Mouse (Mus musculus) spleen, postnatal 4 days (tissue): Measurements from ENCODE around the gene Hoxb9.

Source experiments
- DNase-seq, 2 experiments: peaks; one replicate each; pipeline ENCODE4 v3.0.0; 2022; ENCODE audit warnings: low spot score in 2 of 2

Gene Hoxb9

DNA sequence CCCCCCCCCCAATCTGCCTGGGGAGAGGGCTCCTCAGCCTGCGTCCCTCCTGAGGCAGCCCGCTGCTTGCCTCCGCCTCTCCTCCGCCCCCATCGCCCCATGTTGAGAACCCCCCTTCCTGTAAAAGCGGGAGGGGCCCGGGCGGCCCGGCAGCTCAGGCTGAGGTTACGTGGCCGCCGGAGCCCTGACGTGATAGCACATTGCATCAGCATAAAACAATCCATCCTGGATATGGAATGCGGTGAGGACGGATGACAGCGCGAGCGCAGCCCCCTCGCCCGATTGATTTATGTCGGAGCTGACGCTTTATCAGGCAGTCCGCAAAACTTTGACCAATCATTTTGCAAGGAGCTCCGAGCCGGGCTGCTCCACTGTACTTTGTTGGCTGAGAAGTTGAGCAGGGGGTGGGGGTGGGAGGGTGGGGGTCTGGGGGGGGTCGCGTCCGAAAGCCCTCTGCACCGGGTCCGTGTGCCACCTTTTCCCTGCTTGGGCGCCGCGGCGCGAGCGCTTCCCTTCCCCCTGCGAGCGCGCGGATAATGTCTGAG lies at the start of gene Hoxb9:
Gene Hoxb9 (plus strand): TSS at position 462 of the 545 bp plus-strand sequence.
- DNase-seq: no peak

- no peak for DNase-seq
These were observed 47.4 kb upstream of the Hoxb9 start for GRCm38 (mm10) chr11:96223813-96224212.

- DNase-seq: no peak
These were observed 43.6 kb upstream of the Hoxb9 start for GRCm38 (mm10) chr11:96227676-96228075.

DNA sequence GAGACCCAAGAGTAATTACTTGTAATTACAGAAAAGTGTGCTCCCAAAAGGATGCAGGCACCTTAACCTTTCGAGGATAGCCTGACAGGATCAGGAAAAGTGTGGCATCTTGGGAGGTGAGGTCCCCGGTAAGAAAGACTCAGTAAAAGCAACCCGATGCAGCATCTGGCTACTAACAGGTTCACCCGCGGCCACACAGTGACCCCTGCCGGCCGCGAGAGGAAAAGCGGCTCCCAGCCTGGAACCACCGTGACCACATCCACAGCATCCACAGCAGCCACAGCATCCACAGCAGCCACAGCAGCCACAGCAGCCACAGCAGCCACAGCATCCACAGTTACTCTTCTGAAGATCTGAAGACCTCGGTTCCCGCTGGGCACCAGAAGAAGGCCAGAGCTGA lies 36.4 kb upstream of the Hoxb9 start:
- DNase-seq: peak; percentile 33 to 76

DNA sequence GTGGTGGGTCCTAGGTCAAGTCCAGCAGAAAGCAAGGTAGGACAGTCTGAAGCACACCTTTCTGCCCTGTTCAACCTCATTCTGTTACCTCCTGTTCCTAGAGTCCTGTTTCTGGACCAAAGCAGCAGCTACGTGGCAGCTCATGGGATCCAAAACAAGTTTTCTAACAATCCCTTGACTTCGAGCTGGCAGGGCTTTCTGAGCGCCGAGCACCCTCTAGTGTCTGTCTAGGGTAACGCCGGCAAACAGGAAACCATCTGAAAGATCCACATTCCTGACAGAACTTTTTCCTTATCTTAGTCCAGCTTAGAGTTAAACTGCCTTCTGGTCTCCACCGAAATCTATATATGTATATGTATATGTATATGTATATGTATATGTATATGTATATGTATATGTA lies 31.0 kb upstream of the Hoxb9 start:
- DNase-seq: no peak

GRCm38 (mm10) chr11:96250901-96251300 lies 20.4 kb upstream of the Hoxb9 start:
- no peak for DNase-seq

GRCm38 (mm10) chr11:96251480-96252031 lies 19.7 kb upstream of the Hoxb9 start:
- no peak for DNase-seq

DNA sequence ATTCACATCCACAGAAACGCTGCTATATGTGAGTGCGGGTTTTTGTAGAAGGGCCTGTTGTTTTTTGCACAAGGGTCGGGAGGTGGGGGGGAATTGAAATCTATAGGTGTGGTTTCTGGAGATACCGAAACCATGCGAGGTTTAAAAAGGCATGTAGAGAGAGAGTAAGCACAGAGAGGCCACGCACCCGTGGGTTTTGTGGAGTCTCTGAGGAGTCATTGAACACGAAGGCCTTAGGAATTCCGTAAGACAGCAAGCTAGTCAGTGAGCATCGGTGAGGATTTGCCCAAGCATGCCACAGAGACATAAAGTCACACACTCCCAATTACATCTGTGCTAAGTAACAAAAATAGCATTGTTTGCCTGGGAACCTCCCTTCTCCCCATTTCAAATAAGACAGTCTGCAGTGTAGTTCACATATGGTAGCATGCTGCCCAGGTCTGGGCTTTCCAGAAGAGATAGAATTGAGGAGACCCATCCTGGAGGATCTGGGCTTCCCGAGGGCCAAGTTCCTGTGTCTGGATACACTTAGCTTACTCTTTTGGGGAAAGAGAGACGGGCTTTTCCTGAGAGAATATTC lies 18.6 kb upstream of the Hoxb9 start:
- no peak for DNase-seq

DNA sequence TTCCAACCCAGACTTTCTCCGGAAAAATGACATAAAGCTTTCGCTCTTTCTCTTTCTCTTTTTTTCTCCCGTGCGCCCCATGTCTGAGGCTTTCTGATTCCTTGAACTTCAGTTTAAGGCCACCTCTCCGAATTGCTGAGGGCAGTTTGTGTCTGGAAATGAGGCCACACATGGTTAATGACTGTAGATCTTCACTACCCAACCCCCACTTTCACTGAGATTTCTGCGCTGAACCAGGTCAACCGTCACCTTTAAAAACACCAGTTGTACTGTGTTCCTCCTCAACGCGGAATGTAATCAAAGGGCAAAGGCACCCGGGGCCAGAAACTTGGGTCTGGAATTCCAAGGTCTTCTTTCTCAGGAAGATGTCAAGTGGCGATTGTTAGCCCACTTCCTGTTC lies 17.0 kb upstream of the Hoxb9 start:
- no peak for DNase-seq

DNA sequence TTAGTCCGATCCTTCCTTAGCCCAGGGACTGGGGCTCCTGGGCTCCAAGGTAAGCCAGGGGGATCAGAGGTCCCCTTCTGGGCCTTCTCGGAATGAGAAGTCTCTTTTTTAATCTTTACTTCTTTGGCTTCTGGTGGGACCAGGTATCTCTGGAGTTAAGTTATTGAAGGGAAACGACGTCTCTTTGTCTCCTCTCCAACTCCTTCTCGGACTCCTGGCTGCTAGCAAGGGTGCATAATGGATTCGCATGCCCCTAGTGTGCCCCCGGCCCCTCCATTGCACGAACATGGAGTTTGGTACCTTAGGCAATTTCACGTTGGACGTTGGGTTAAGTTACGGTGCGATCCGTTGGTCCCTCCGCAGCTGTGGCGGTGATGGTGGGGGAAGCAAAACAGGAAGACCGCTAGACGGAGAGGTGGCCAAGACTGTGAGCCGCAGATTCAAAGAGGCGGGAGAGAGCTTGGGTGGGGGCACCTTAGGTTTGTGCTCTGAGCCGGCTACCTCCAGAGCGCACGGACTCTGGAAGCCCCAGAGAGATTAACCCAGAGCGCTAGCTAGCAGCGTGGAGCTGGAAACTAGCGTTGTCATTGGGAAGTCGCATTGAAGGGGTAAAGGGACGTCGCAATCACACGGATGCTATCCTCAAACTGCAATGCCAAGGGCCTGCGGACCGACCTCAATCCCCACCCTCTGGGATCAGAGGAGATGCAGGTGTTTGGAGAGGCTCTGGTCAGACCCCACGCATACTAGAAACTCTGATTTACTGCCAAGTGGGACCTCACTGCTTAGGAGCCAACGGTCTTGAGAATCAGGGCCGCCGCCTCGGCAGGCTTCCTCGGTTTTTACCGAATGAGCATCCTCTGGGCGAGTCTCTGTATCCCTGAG lies 15.9 kb upstream of the Hoxb9 start:
- DNase-seq: no peak

DNA sequence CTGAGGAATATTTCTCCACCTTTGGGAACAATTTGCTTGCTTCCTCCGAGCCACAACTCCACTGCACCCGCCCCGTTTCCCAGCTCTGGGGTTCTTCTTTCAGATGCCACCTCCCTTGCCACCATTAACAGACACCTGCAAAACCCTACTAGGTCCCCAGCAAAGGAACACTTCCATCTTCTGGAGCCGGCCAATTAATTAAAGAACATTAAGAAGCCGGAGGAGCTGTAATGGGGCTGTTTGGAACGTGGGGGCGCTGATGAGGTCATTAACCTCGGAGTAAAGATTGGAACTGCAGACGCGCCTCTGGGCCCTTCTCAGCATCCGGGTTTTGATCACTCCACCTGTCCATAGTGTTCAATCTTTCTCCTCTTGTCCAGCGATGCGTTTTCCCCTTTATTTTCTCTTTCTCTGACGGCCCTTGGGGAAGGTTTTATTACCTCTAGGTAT lies 15.2 kb upstream of the Hoxb9 start:
- no peak for DNase-seq

DNA sequence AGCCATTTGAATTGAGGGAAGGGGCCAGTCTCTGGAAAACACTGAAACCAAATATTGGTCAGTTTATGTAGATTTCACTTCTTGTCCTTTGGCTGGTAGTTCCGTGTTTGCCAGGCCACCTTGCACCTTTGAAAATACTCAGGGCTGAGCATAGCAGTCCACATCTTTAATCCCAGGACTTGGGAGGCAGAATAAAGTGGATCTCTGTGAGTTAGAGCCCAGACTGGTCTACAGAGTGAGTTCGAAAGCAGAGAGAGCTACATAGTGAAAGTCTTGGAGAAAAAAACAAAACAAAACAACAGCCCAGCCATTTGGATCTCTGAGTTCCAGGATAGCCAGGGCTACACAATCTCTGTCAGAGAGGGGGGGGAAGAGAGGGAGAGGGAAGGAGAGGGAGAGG lies 14.1 kb upstream of the Hoxb9 start:
- no peak for DNase-seq

GRCm38 (mm10) chr11:96259038-96259437 lies 12.2 kb upstream of the Hoxb9 start:
- no peak for DNase-seq

DNA sequence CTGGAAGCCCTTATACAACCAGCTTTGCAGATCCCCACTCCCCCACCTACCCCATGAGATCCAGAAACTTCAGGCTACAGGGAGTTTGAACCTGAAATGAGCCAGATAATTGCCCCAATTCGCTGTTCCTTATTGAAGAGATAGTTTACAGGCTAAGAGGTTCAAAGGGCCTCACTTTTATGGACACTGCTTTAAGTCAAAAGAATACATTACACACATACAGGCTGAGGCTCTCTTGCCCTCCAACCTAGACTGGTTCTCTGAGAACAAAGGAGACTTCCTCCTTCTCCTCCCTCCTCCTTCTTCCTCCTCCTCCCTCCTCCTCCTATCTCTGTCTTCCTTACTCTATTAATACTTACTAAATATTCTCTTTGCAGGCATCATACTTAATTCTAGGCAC lies 11.7 kb upstream of the Hoxb9 start:
- DNase-seq: no peak

GRCm38 (mm10) chr11:96260310-96260970 lies 10.8 kb upstream of the Hoxb9 start:
- DNase-seq: no peak

DNA sequence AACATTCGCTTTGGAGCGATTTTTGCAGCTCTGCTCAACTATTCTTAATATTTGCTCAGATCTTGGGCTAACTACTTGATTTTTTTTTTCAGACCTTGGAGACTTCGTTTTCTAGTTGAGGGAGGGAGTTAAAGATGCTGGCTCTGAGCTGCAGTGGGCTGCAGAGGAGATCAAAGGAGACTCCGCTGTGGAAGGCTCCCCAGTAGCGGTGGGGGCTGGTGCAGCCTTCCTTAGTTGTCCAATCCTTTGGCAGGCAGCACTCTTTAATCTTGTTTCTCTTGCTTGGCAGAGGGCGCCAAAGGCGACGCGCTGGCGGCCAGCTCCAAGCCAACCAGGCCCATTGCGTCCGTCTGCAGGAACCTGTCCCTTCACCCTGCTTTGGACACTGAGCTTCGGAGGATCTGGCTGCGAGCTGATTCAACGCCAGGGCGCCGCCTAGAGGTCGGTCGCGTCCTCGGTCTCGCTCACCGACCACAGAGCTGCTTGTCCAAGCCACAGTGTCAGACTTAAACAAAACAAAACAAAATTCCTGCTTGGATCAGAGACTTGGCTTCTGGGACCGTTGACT lies 9.8 kb upstream of the Hoxb9 start:
- peak; percentile 42 to 80 for DNase-seq

DNA sequence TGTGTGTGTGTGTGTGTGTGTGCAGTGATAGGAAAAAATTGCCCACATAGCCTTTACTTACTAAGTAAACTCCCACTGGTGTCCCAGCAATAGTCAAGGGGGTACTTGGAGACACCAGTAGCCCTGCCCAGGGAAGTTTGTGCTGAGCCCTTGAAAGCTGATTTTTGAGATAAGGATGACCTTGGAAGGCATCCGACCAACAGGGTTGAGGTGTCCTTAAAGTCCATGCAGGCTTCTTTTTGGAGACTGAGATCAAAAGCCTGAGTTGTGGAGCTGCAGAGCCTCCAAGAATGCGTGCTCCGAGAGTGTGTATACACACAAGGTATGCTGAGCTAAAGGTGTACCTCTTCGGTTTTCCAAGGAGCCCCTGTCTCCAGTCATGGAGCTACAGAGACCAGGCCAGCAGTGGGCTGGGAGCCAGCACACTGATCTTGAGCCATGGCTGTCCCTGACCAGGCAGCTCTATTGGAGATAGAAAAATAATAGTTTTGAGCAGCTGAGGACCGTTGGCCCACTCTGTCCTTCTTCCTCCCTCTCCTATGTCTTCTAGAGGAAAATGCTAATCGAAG lies 8.9 kb upstream of the Hoxb9 start:
- DNase-seq: no peak

DNA sequence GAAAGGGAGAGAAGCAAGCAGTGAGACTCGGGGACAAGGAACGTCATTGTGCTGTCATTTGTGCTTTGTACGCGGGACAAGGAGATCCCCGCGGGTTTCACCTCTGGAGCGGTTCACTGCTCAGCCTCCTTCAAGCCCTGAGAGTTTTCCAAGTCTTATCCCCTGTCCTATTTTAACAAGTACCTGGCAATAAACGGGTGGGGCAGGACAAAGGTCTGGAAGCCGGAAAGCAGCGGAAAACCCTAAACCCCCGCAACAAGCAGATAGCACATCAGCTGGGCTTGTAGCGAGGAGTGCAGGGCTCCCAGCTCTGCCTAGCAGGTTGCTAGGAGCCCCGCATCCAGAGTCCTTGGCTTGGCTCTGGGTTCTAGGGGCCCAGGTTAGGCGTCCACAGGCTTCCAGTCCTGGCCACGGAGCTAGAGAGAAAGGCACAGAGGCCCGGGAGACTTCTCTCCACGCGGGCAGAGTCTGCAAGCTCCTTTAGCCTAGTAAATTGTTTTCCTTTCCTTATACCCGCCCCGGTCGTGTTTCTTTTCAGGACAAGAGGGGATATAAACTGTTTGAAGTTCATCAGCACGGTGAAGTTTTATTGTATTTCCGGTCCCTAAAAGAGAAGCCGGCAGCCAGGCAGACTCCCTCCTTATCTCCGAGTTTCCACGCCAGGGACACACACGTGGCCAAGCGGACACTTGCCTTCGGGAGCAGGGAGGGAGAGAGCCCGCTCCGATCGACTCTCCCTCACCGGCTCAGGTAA lies 7.4 kb upstream of the Hoxb9 start:
- DNase-seq: no peak

DNA sequence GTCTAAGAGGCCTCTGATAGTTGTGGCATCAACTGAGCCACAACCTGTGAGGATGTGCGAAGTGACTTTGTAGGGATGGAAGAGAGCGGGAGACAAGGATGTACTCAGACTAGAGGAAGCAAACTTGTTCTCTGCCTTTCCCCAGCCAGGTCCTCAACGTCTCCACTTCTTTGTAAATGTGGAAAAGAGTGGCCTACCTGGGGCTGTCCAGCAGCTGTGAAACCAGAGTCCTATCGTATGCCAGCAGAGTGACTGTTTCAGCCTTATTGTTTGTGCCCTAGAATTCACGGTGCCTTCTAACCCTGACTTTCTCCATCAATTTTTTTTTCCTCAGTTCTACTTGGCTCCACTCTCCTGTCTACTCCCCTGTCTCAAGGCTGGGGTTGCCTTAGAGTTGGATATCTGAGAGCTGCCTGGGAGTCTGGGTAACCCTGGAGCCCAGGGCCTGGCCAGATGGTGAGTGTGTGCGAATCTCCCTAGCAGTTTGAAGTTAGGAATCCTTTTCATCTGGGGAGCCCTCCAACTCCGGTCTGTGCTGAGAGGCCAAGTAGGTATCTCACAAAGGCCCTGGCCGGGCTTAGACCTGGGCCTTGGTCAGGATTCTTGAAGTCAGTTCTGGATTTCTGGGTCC lies 6.8 kb upstream of the Hoxb9 start:
- DNase-seq: no peak

- no peak for DNase-seq
These were observed 5.3 kb upstream of the Hoxb9 start for GRCm38 (mm10) chr11:96265954-96266353.
